15 mouse cellular contexts compared by ENCODE assay signal in genomic region chr6:128890948-128891355, GRCm38 (mm10). TPM values are rescaled to one million over a fixed set of nuclear protein-coding genes. Genes with fewer than 3 reads are reported as not detected.
A peak's percentile ranks its signal among the peaks of the same experiment; 100 is the strongest.
DNase-seq lines count a peak whose midpoint lies in the region; ATAC-seq and TF ChIP-seq lines count a peak whose summit lies in the region.
"Had no signal": no experiment of that assay in that cellular context is flagged by ENCODE, and none has a peak within 500 bp of the region (broad histone marks: within the 10 kb centered on the region; RNA-seq: fewer than 3 reads in every experiment).

Gene BC035044, minus strand, starts transcription at chr6:128891126.

- WGBS in liver, postnatal 0 days (ENCODE audit: insufficient replicate concordance): 41% methylated on average over 2 of the region's 2 CpGs
- 85% methylated on average over 2 of the region's 2 CpGs for WGBS in midbrain, embryonic 16.5 days
- 80% methylated on average over 2 of the region's 2 CpGs for WGBS in forebrain, embryonic 11.5 days

- H3K4me2 ChIP-seq in liver, postnatal 0 days (ENCODE audit: low read depth, low read length): peak within 1 kb of the TSS; percentile 58
- no peak within 1 kb of the TSS for H3K4me2 ChIP-seq in midbrain, embryonic 16.5 days (ENCODE audit: low read length)
- no peak within 1 kb of the TSS for H3K4me2 ChIP-seq in forebrain, embryonic 11.5 days (ENCODE audit: low read depth, low read length, severe bottlenecking)
- H3K4me2 ChIP-seq: neural tube, embryonic 13.5 days had no signal

- TF ChIP-seq EP300 in liver, postnatal 0 days (IDR thresholded peaks at IDR 0.05; ENCODE audit: low read depth): peak; percentile 66; the same call in 1 of the 2 replicates

- H3K36me3 ChIP-seq in liver, postnatal 0 days (replicated peaks; ENCODE audit: insufficient read depth, low read length): no peaks in the 10 kb centered on the region
- peaks cover 12% of the 10 kb centered on the region for H3K36me3 ChIP-seq in splenic B cell, adult 2 months (ENCODE audit: control insufficient read depth, insufficient read depth, low read length, poor library complexity, severe bottlenecking)
- H3K36me3 ChIP-seq in midbrain, embryonic 16.5 days (ENCODE audit: control insufficient read depth, insufficient read depth, low read length): no peaks in the 10 kb centered on the region
- no peaks in the 10 kb centered on the region for H3K36me3 ChIP-seq in forebrain, embryonic 11.5 days (ENCODE audit: control insufficient read depth, insufficient read depth, low read length)
- H3K36me3 ChIP-seq: embryonic facial prominence, embryonic 10.5 days; midbrain, embryonic 10.5 days; neural tube, embryonic 13.5 days had no signal

- H3K9ac ChIP-seq in liver, postnatal 0 days (replicated peaks): peak within 1 kb of the TSS; percentile 26; the same call in 1 of the 2 replicates
- no peak within 1 kb of the TSS for H3K9ac ChIP-seq in midbrain, embryonic 16.5 days (ENCODE audit: low read depth, low read length)
- H3K9ac ChIP-seq in forebrain, embryonic 11.5 days (ENCODE audit: low read length): no peak within 1 kb of the TSS
- H3K9ac ChIP-seq: neural tube, embryonic 13.5 days had no signal

- no peaks in the 10 kb centered on the region for H3K27me3 ChIP-seq in liver, postnatal 0 days (ENCODE audit: insufficient read depth, low read length)
- H3K27me3 ChIP-seq in splenic B cell, adult 2 months (ENCODE audit: control insufficient read depth, insufficient read depth, low read length, poor library complexity, severe bottlenecking): no peaks in the 10 kb centered on the region
- no peaks in the 10 kb centered on the region for H3K27me3 ChIP-seq in midbrain, embryonic 16.5 days (ENCODE audit: control insufficient read depth, insufficient read depth, low read depth, low read length)
- no peaks in the 10 kb centered on the region for H3K27me3 ChIP-seq in forebrain, embryonic 11.5 days (ENCODE audit: control insufficient read depth, insufficient read depth, low read length)
- H3K27me3 ChIP-seq: neural tube, embryonic 13.5 days had no signal

- peak within 1 kb of the TSS; percentile 46 for H3K27ac ChIP-seq in liver, postnatal 0 days (ENCODE audit: low read depth)
- H3K27ac ChIP-seq in midbrain, embryonic 16.5 days (ENCODE audit: low read length): no peak within 1 kb of the TSS
- no peak within 1 kb of the TSS for H3K27ac ChIP-seq in forebrain, embryonic 11.5 days (ENCODE audit: low read depth, low read length)
- H3K27ac ChIP-seq: embryonic facial prominence, embryonic 10.5 days; midbrain, embryonic 10.5 days; neural tube, embryonic 13.5 days had no signal

- peak; percentile 33 for ATAC-seq in liver, postnatal 0 days
- ATAC-seq in midbrain, embryonic 16.5 days: no peak
- ATAC-seq in forebrain, embryonic 11.5 days (replicated peaks; ENCODE audit: low FRiP score): no peak
- ATAC-seq: forebrain, embryonic 14.5 days had no signal

- peak; percentile 51 to 53 for DNase-seq in B cell, adult 2 months
- DNase-seq in T-cell, adult 2 months (ENCODE audit: low spot score): peak; percentile 7
- no peak for DNase-seq in liver, postnatal 0 days
- DNase-seq in splenic B cell, adult 2 months (ENCODE audit: low read depth, low spot score): peak; percentile 72
- DNase-seq in gastrocnemius, adult 18-20 months (ENCODE audit: low spot score): no peak
- DNase-seq in forebrain, embryonic 11.5 days (ENCODE audit: low spot score): no peak
- DNase-seq: gastrocnemius, postnatal 36 days; heart, postnatal 36 days; kidney, adult 8-10 months had no signal

- no peak for TF ChIP-seq CTCF in liver, postnatal 0 days (IDR thresholded peaks at IDR 0.05; ENCODE audit: low read depth)

- H3K4me3 ChIP-seq in liver, postnatal 0 days (ENCODE audit: low read depth, low read length): peak within 1 kb of the TSS; percentile 36
- no peak within 1 kb of the TSS for H3K4me3 ChIP-seq in midbrain, embryonic 16.5 days (ENCODE audit: low read depth, low read length)
- H3K4me3 ChIP-seq in forebrain, embryonic 11.5 days (ENCODE audit: low read depth, low read length): no peak within 1 kb of the TSS
- H3K4me3 ChIP-seq: embryonic facial prominence, embryonic 10.5 days; midbrain, embryonic 10.5 days; neural tube, embryonic 13.5 days had no signal

- H3K9me3 ChIP-seq in liver, postnatal 0 days (ENCODE audit: low read length): no peaks in the 10 kb centered on the region
- H3K9me3 ChIP-seq in midbrain, embryonic 16.5 days (replicated peaks; ENCODE audit: control insufficient read depth, low read length, poor library complexity, severe bottlenecking): no peaks in the 10 kb centered on the region
- H3K9me3 ChIP-seq in forebrain, embryonic 11.5 days (ENCODE audit: control insufficient read depth, low read length): no peaks in the 10 kb centered on the region
- H3K9me3 ChIP-seq: embryonic facial prominence, embryonic 10.5 days; midbrain, embryonic 10.5 days; neural tube, embryonic 13.5 days had no signal

- H3K4me1 ChIP-seq in liver, postnatal 0 days (ENCODE audit: insufficient read depth): no peaks in the 10 kb centered on the region
- H3K4me1 ChIP-seq in midbrain, embryonic 16.5 days (ENCODE audit: control insufficient read depth, insufficient read depth, low read length): no peaks in the 10 kb centered on the region
- no peaks in the 10 kb centered on the region for H3K4me1 ChIP-seq in forebrain, embryonic 11.5 days (replicated peaks; ENCODE audit: control insufficient read depth, insufficient read depth, low read length)
- H3K4me1 ChIP-seq: embryonic facial prominence, embryonic 10.5 days; midbrain, embryonic 10.5 days; neural tube, embryonic 13.5 days had no signal

RNA-seq across cellular contexts. Expression of gene BC035044, which starts in this region (rescaled TPM):
- 10.5 and 11.9 TPM in 2 replicates for polyA plus RNA-seq in liver, postnatal 0 days (2015; fragmentation: Nextera tagmentation; extraction: Ambion mirVana)
- not detected for total RNA-seq in gastrocnemius, adult 18-20 months (2021)
- 0.23 TPM in 1 of 2 replicates, not detected in the other for polyA plus RNA-seq in midbrain, embryonic 16.5 days (2015; fragmentation: Nextera tagmentation; extraction: Ambion mirVana)
- 0.28 and 0.88 TPM in 2 replicates for polyA plus RNA-seq in forebrain, embryonic 11.5 days (2014; fragmentation: Nextera tagmentation; extraction: Ambion mirVana)
- total RNA-seq: gastrocnemius, postnatal 36 days; MEL had no signal

Comparison
In these comparisons a context has a peak if more than half of its experiments do, and no peak if none do; other contexts are left out.
1. DNase-seq: peak in B cell, adult 2 months (2 of 2), T-cell, adult 2 months (single experiment) and splenic B cell, adult 2 months (single experiment); none in liver, postnatal 0 days (single experiment), gastrocnemius, adult 18-20 months (single experiment) and forebrain, embryonic 11.5 days (single experiment).